Comparison of ENCODE assay signal across 11 mouse cellular contexts in the genomic region with DNA sequence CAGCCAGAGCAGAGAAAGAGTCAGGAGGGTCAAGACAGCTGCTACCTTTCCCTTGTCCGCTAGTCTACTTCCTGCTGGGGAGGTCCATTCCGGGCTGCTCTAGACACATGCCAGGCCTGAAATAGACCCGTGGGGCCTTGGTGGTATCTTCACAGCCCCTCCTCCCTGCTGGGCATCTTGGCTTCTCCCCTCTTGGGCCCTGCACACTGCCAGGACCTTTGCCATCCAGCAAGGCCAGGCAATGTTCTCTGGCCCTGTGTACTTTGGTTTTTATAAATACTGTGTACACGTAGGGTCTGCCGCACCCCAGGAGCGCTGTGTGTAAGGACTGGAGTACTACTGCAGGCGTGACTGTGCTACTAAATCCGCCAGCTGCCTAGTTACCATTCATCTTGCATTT. TPM values are rescaled to one million over a fixed set of nuclear protein-coding genes. Genes with fewer than 3 reads are reported as not detected.
DNase-seq lines count a peak whose midpoint lies in the region; ATAC-seq and TF ChIP-seq lines count a peak whose summit lies in the region.
"Had no signal": no experiment of that assay in that cellular context is flagged by ENCODE, and none has a peak within 500 bp of the region (broad histone marks: within the 10 kb centered on the region; RNA-seq: fewer than 3 reads in every experiment).

No protein-coding gene starts in this region.

- H3K4me3 ChIP-seq in intestine, embryonic 14.5 days (ENCODE audit: low read depth, low read length): no peak overlapping the region
- H3K4me3 ChIP-seq in intestine, postnatal 0 days (ENCODE audit: low read depth, low read length): no peak overlapping the region
- H3K4me3 ChIP-seq in hindbrain, embryonic 14.5 days (replicated peaks; ENCODE audit: low read length): no peak overlapping the region
- H3K4me3 ChIP-seq in neural tube, embryonic 14.5 days (ENCODE audit: low read depth, low read length): no peak overlapping the region
- no peak overlapping the region for H3K4me3 ChIP-seq in left cerebral cortex, adult 2 months
- H3K4me3 ChIP-seq: embryonic facial prominence, embryonic 12.5 days had no signal

- H3K4me2 ChIP-seq in intestine, embryonic 14.5 days (ENCODE audit: low read length): no peak overlapping the region
- H3K4me2 ChIP-seq in intestine, postnatal 0 days (replicated peaks; ENCODE audit: low read depth): no peak overlapping the region
- no peak overlapping the region for H3K4me2 ChIP-seq in hindbrain, embryonic 14.5 days (replicated peaks)
- H3K4me2 ChIP-seq in neural tube, embryonic 14.5 days (ENCODE audit: low read depth, low read length): no peak overlapping the region
- H3K4me2 ChIP-seq: embryonic facial prominence, embryonic 12.5 days had no signal

- H3K36me3 ChIP-seq in intestine, embryonic 14.5 days (ENCODE audit: control insufficient read depth, insufficient read depth, low read length): peaks cover 16% of the 10 kb centered on the region; the same call in 1 of the 2 replicates
- H3K36me3 ChIP-seq in intestine, postnatal 0 days (ENCODE audit: control insufficient read depth, insufficient read depth): peaks cover 4% of the 10 kb centered on the region; the same call in 1 of the 2 replicates
- peaks cover 16% of the 10 kb centered on the region for H3K36me3 ChIP-seq in hindbrain, embryonic 14.5 days (replicated peaks; ENCODE audit: control insufficient read depth, insufficient read depth)
- H3K36me3 ChIP-seq in neural tube, embryonic 14.5 days (ENCODE audit: control insufficient read depth, insufficient read depth, low read length): no peaks in the 10 kb centered on the region; the same call in 1 of the 2 replicates

- no peak for ATAC-seq in intestine, embryonic 14.5 days (replicated peaks; ENCODE audit: low FRiP score, low TSS enrichment, low read depth)
- no peak for ATAC-seq in intestine, postnatal 0 days
- no peak for ATAC-seq in hindbrain, embryonic 14.5 days (ENCODE audit: low FRiP score)
- ATAC-seq in neural tube, embryonic 14.5 days (ENCODE audit: low read depth): no peak

- no peaks in the 10 kb centered on the region for H3K9me3 ChIP-seq in intestine, embryonic 14.5 days (ENCODE audit: control insufficient read depth, low read length)
- H3K9me3 ChIP-seq in intestine, postnatal 0 days (ENCODE audit: control insufficient read depth): no peaks in the 10 kb centered on the region
- H3K9me3 ChIP-seq in hindbrain, embryonic 14.5 days (ENCODE audit: control insufficient read depth, low read length): no peaks in the 10 kb centered on the region
- no peaks in the 10 kb centered on the region for H3K9me3 ChIP-seq in neural tube, embryonic 14.5 days (ENCODE audit: control insufficient read depth, low read length)
- H3K9me3 ChIP-seq: embryonic facial prominence, embryonic 12.5 days had no signal

- intact Hi-C loops in left cerebral cortex, adult 2 months (cut with DNase I): no loop called here

- H3K9ac ChIP-seq in intestine, embryonic 14.5 days (ENCODE audit: low read length): no peak overlapping the region
- no peak overlapping the region for H3K9ac ChIP-seq in intestine, postnatal 0 days (ENCODE audit: low read depth, low read length)
- H3K9ac ChIP-seq in hindbrain, embryonic 14.5 days: 0 out of 2 replicates have a peak overlapping the region, but pooled peaks have one; percentile 2
- H3K9ac ChIP-seq in neural tube, embryonic 14.5 days (replicated peaks; ENCODE audit: low read depth, low read length): no peak overlapping the region
- H3K9ac ChIP-seq: embryonic facial prominence, embryonic 12.5 days; liver, embryonic 14.5 days had no signal

- 50% methylated on average over 8 of the region's 8 CpGs for WGBS in intestine, embryonic 14.5 days
- WGBS in intestine, postnatal 0 days: 45% methylated on average over 8 of the region's 8 CpGs
- 62% methylated on average over 8 of the region's 8 CpGs for WGBS in hindbrain, embryonic 14.5 days
- 60% methylated on average over 8 of the region's 8 CpGs for WGBS in neural tube, embryonic 14.5 days

- H3K27me3 ChIP-seq in intestine, embryonic 14.5 days (replicated peaks; ENCODE audit: control insufficient read depth, insufficient read depth, low read length): no peaks in the 10 kb centered on the region
- H3K27me3 ChIP-seq in intestine, postnatal 0 days (replicated peaks; ENCODE audit: control insufficient read depth, insufficient read depth, low read length): no peaks in the 10 kb centered on the region
- no peaks in the 10 kb centered on the region for H3K27me3 ChIP-seq in hindbrain, embryonic 14.5 days (ENCODE audit: control insufficient read depth, insufficient read depth, low read length)
- no peaks in the 10 kb centered on the region for H3K27me3 ChIP-seq in neural tube, embryonic 14.5 days (ENCODE audit: control insufficient read depth, insufficient read depth, low read length)
- H3K27me3 ChIP-seq: embryonic facial prominence, embryonic 12.5 days had no signal

- TF ChIP-seq CTCF in intestine, postnatal 0 days (IDR thresholded peaks at IDR 0.05; ENCODE audit: low read depth): no peak
- TF ChIP-seq CTCF in left cerebral cortex, adult 2 months (IDR thresholded peaks at IDR 0.05): no peak

- no peak for DNase-seq in intestine, embryonic 14.5 days (ENCODE audit: low spot score)
- peak; percentile 46 for DNase-seq in gastrocnemius, postnatal 10 days
- no peak for DNase-seq in hindbrain, embryonic 14.5 days (ENCODE audit: low spot score)
- DNase-seq in left cerebral cortex, adult 2 months (ENCODE audit: extremely low spot score in 1 of 2, low spot score in 2 of 2): no peak
- no peak for DNase-seq in adipocyte (ENCODE audit: low spot score)
- no peak for DNase-seq in cerebellum, postnatal 4 days (ENCODE audit: low spot score in 2 of 2)
- DNase-seq: adrenal gland, adult 8-10 months had no signal

- peak overlapping the region; percentile 60; the same call in 1 of the 2 replicates for H3K27ac ChIP-seq in intestine, embryonic 14.5 days (ENCODE audit: low read depth)
- H3K27ac ChIP-seq in intestine, postnatal 0 days (ENCODE audit: low read depth, low read length): no peak overlapping the region; the same call in 1 of the 2 replicates
- H3K27ac ChIP-seq in hindbrain, embryonic 14.5 days: 0 out of 2 replicates have a peak overlapping the region, but pooled peaks have one; percentile 29
- 0 out of 2 replicates have a peak overlapping the region, but pooled peaks have one; percentile 39 for H3K27ac ChIP-seq in neural tube, embryonic 14.5 days (ENCODE audit: low read depth, low read length)
- H3K27ac ChIP-seq in left cerebral cortex, adult 2 months: no peak overlapping the region
- H3K27ac ChIP-seq: liver, embryonic 14.5 days had no signal

- H3K4me1 ChIP-seq in intestine, embryonic 14.5 days (replicated peaks; ENCODE audit: control insufficient read depth, insufficient read depth, low read length): peaks cover 74% of the 10 kb centered on the region
- H3K4me1 ChIP-seq in intestine, postnatal 0 days (replicated peaks; ENCODE audit: control insufficient read depth, insufficient read depth, low read length): peaks cover 35% of the 10 kb centered on the region
- H3K4me1 ChIP-seq in hindbrain, embryonic 14.5 days (replicated peaks; ENCODE audit: control insufficient read depth, insufficient read depth, low read length): peaks cover 66% of the 10 kb centered on the region
- peaks cover 65% of the 10 kb centered on the region for H3K4me1 ChIP-seq in neural tube, embryonic 14.5 days (ENCODE audit: control insufficient read depth, insufficient read depth, low read length)

RNA-seq across cellular contexts. Expression of gene Zmiz1, which starts 54.5 kb away (rescaled TPM):
- polyA plus RNA-seq in intestine, embryonic 14.5 days (2014; fragmentation: Nextera tagmentation; extraction: Ambion mirVana): 37.4 and 39.0 TPM in 2 replicates
- polyA plus RNA-seq in intestine, postnatal 0 days (2015; fragmentation: Nextera tagmentation; extraction: Ambion mirVana): 12.4 and 13.5 TPM in 2 replicates
- 10 to 100 TPM; 31.6 to 43.8 TPM for total RNA-seq in gastrocnemius, postnatal 10 days (2021)
- polyA plus RNA-seq in hindbrain, embryonic 14.5 days (2014; fragmentation: Nextera tagmentation; extraction: Ambion mirVana): 70.0 and 70.6 TPM in 2 replicates
- polyA plus RNA-seq in neural tube, embryonic 14.5 days (2014; fragmentation: Nextera tagmentation; extraction: Ambion mirVana): 72.7 and 75.0 TPM in 2 replicates
- total RNA-seq in left cerebral cortex, adult 2 months (2021): 100 to 1,000 TPM; 106 to 107 TPM

Comparison
In these comparisons a context has a peak if more than half of its experiments do, and no peak if none do; other contexts are left out.
1. H3K27ac ChIP-seq: peak in intestine, embryonic 14.5 days (single experiment), hindbrain, embryonic 14.5 days (single experiment) and neural tube, embryonic 14.5 days (single experiment); none in intestine, postnatal 0 days (single experiment) and left cerebral cortex, adult 2 months (single experiment).